Mouse (Mus musculus) right cerebral cortex, adult 2 months (tissue): ENCODE measurements around the gene Ctxn1.
"Not testable (repeated sequence)": the region's sequence is repeated elsewhere in the genome, so short reads cannot be mapped to it uniquely, and the experiment has no call there.

Experiments used
- DNase-seq, 2 experiments: peaks; one replicate each; pipeline ENCODE4 v3.0.0; 2021 to 2022; ENCODE audit warnings: low spot score in 2 of 2

Ctxn1 gene

DNA sequence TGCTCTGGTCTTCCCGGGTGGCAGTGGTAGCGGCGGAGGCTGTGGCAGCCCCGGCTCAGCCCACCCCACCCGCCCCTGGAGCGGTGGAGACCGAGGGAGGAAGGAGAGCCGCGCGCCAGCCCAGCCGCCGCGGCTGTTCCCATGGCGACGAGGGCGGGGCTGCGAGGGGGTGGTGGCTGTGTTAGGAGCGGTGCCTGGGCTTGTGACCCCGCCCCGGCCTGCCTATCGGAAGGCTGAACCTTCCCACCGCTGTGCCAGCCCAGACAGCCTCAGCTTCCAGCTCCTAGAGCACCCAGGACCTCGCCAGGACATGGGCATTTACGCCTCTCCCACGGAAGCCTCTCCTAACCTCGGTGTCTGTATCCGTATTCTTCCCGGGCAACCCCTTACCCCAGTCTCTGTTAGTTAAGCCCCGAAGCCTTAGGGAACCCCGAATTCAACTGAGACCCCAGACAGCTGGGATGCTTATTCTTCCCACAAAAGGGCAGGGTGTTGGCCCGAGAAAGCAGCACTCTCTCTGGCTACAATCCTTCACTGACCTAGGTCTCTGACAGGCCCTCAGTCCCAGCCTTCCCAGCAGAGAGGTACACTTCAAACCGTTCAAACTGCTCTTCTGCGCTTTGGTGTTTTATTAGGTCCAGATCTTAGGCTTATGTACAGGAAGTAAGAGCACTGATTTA lies at the start of gene Ctxn1:
Gene Ctxn1, minus strand, starts transcription at position 150 of the 680 bp plus-strand sequence.
- DNase-seq, result peak; percentile 91 to 92

- DNase-seq, result no peak
These were observed 46.8 kb upstream of the Ctxn1 start for GRCm38 (mm10) chr8:4305838-4306237.

- no peak for DNase-seq
These were observed 45.1 kb upstream of the Ctxn1 start for GRCm38 (mm10) chr8:4304124-4304547.

DNA sequence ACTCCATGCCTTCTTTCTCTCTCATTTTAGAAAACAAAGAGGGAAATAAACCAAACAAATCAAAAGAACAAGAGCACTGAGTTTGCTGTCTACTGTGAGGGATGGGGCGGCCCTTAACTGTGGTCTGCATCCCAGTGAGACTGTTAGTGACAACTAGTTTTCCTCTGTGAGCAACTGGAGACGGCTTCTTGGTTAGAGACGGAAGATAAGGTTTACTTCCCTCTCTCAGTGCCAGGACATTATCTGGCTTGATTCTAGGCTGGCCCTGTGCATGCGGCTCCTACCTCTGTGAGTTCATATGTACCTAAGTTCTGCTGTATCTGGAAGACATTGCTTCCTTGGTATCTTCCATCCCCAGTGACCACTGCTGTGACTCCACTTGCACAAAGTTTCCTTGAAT lies 38.7 kb upstream of the Ctxn1 start:
- DNase-seq, result no peak

DNA sequence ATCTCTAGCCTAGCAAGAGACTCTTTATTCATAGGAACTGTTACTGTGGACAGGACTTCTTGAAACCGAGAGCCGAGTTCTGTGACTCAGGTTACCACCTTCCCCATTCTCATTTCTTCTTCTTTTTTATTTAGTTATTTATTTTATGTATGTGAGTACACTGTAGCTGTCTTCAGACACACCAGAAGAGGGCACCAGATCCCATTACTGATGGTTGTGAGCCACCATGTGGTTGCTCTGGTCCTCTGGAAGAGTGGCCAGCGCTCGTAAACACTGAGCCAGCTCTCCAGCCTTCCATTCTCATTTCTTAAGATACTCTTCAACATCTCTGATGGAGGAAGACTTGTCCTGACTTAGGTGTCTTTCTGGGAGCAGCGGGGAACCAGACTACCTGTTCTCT lies 33.7 kb upstream of the Ctxn1 start:
- no peak for DNase-seq

GRCm38 (mm10) chr8:4276111-4276465 lies 17.0 kb upstream of the Ctxn1 start:
- DNase-seq, result no peak

- peak; percentile 98 for DNase-seq
These were observed 16.4 kb upstream of the Ctxn1 start, which contains the start of gene Timm44 for GRCm38 (mm10) chr8:4275275-4276110. TSS of gene Timm44 (minus strand) at chr8:4275913.

- no peak for DNase-seq
These were observed 10.5 kb upstream of the Ctxn1 start for GRCm38 (mm10) chr8:4269609-4270008.

GRCm38 (mm10) chr8:4267627-4268026 lies 8.6 kb upstream of the Ctxn1 start:
- no peak for DNase-seq

GRCm38 (mm10) chr8:4265160-4265914 lies 6.3 kb upstream of the Ctxn1 start:
- DNase-seq, result peak in 1 of 2 experiments; percentile 27

DNA sequence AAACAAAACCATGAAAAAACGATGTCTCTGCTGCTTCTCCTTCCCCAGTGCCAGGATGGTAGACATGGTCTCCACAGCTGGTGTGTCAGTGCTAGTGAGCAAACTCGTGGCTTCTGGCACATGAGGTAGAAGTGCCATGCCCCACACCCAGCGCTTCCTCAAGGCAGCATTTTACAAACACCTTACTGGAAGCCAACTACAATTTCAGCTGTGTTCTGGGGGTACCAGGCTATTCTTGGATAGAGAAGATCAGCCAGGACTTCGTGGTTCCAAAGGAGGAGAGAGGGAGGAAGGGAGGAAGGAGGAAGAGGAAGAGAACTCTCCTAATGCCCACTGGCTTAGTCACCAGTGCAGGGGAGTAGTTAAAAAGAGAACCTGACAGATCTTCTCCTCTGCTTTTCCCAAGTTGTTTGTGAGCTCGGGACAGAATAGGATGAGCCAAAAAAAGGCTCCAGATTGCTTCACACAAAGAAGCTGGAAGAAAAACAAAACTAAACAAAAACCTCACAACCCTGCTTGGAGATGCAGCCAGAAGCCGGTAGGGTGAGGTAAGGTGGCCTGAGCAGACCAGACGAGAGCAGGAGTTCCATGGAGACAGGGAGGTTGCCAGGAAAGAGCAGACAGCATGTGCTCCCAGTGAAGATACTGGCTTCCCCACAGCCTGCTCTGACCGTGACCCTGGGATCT lies 4.2 kb upstream of the Ctxn1 start:
- peak; percentile 40 to 48 for DNase-seq

DNA sequence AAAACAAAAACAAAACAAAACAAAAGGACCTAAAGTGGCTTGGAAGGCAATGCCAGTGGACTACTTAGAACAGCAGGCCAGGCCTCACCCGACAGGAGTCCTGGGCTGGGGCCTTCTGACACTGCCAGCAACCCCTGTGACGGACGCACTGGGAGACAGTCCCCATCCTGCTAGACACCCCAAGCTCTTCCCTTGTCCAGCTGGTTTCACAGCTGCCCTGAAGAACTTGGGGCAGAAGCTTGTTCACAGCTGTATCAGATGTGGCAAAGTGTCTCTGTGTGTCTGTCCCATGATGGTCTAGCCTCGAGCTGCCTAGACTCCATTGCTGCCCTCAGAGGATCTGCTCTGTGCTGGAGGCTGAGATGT lies 714 bp upstream of the Ctxn1 start:
- no peak for DNase-seq

- DNase-seq, result peak; percentile 41 to 57
These were observed 396 bp downstream of the Ctxn1 start for GRCm38 (mm10) chr8:4258678-4259077.

DNA sequence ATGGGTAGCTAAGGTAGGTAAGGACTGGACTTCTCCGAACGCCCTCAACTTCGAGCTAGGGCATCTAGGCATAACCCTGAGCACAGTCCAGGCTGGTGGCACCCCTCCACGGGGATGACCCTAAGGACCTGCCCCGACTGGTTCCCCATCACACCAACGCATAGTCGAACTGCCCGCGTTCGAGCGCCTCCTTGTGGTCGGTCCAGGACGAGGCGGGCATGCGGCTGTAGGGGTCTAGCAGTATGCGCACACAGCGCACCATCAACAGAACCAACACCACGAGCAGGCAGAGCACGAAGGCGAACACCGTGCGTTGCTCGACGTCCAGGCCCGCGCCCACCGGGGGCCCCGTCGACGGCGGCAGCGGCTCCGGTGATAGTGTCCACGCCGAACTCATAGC lies 841 bp downstream of the Ctxn1 start:
- peak; percentile 83 to 86 for DNase-seq

DNA sequence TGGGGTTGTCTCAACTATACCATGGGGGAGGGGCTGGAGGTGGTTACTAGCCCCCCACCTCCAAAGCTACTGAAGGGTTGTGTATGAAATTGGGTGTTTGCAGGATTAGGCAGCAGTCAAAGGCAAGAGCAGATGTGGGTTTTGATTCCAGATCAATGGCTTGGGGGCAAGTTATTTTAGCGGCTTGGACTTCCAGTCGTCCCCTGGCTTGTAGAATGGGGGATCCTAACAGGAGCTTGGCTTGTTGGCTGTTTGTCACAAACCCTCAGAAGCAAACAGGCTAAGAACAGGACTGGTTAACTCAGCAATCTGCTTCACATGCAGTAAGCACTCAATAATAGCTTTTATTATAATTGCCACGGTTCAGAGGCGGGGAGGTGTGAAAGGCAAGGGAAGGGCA lies 1.7 kb downstream of the Ctxn1 start:
- peak in 1 of 2 experiments; percentile 17 for DNase-seq

DNA sequence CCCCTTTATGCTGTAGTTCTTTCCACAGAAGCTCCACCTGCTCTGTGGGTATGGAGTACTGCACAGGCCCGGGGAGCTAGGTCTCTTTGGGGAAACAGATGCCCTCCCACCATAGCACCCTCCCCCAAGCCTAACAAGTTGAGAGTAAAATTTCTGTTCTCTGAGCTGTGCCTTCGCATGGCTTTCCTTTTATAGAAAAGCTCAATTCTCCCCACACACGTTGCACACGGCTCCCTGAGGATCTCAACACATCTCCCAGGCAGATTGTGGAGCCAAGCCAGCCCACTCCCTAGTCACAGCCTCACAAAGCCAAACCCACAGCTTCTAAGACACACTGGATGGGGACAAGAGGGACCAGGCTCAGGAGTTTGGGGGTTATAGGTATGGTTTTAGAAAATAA lies 2.2 kb downstream of the Ctxn1 start:
- DNase-seq, result peak; percentile 86 to 89

GRCm38 (mm10) chr8:4255471-4255870 lies 3.6 kb downstream of the Ctxn1 start:
- DNase-seq, result not testable (repeated sequence)

GRCm38 (mm10) chr8:4254001-4254400 lies 5.1 kb downstream of the Ctxn1 start:
- DNase-seq, result peak; percentile 64 to 74

DNA sequence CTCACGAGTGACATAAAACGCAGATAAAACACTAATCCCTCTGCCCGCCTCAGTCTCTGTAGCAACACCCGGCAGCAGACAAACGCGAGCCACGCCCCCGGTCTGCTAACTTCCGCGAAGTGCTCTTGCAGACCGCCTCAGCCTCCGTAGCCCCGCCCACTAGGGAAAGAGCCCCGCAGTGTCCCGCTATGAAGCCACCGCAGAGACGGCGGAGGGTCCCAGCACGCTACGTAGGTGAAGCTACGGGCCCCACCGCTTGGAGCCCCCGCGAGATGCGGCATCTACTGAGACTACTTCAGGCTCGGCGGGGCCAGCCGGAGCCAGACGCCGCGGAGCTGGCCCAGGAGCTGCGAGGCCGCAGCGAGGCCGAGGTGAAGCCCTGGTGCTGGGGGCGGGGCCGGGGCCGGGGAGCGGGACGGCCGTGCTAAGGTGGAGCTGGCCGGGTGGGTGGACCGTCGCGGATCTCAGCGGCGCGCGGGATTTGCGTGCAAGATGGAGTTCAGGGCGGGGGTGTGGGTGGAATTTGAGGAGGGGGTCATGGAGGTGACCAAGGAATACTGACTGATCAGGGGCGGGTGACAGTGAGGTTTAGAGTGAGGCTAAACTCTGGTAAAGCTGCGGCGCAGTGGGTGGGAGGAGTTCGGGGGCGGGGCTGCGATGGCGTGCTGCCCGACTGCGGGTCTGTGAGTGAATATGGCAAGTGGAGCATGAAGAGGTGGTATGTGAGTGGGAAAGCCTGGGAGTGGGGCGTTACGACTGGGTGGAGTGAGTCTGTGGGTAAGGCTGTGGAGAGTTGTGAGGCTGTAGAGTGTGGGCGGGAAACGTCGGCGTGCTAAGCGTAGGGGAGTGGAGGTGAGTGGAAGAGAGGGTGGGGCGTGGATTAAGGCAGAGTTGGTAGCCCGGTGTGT lies 5.9 kb downstream of the Ctxn1 start, which contains the start of gene Snapc2:
Gene Snapc2, plus strand, starts transcription at position 147 of the 908 bp plus-strand sequence.
- peak; percentile 96 for DNase-seq

- DNase-seq, result no peak
These were observed 6.8 kb downstream of the Ctxn1 start for GRCm38 (mm10) chr8:4252116-4252760.
